In genomic region chr2:172468346-172468819, GRCm38 (mm10) we compare ENCODE assay signal across 8 mouse cellular contexts. TPM values are rescaled to one million over a fixed set of nuclear protein-coding genes. Genes with fewer than 3 reads are reported as not detected.
A peak's percentile ranks its signal among the peaks of the same experiment; 100 is the strongest.
DNase-seq lines count a peak whose midpoint lies in the region; ATAC-seq lines count a peak whose summit lies in the region.

No protein-coding gene starts in this region.

- intact Hi-C loops in left cerebral cortex, postnatal 10 days (cut with DNase I) = no loop called here

- DNase-seq in cerebellum, adult 11-12 months = peak; percentile 15
- DNase-seq in urinary bladder, postnatal 14 days (ENCODE audit: low spot score) = peak; percentile 22
- DNase-seq in urinary bladder, adult 2 months (ENCODE audit: low spot score) = no peak
- peak; percentile 26 for DNase-seq in lung, postnatal 14 days
- no peak for DNase-seq in spleen, adult 18-20 months
- no peak for DNase-seq in left cerebral cortex, postnatal 10 days (ENCODE audit: extremely low spot score in 1 of 2, low spot score in 2 of 2)

- ATAC-seq in cerebellum, adult (ENCODE audit: insufficient number of reproducible peaks, low FRiP score, low TSS enrichment) = no peak
- ATAC-seq in activated CD4-positive, CD25-positive, alpha-beta regulatory T cell, adult 4 months = no peak

RNA-seq across cellular contexts. Expression of gene Fam209, which starts 3.9 kb away (rescaled TPM):
- polyA plus RNA-seq in urinary bladder, adult 2 months (2012; rRNA removed) = 0.26 and 0.59 TPM in 2 replicates
- under 1 TPM in 1 of 2 experiments, not detected in 1; 0.51 TPM for total RNA-seq in left cerebral cortex, postnatal 10 days (2021)
- 1 to 10 TPM; 1.6 to 1.9 TPM for polyA plus RNA-seq in activated CD4-positive, CD25-positive, alpha-beta regulatory T cell, adult 4 months (2017; shearing (Covaris generic))

RNA-seq across cellular contexts. Expression of gene Gcnt7, which starts 10.0 kb away (rescaled TPM):
- 0.04 TPM in 1 of 2 replicates, not detected in the other for polyA plus RNA-seq in urinary bladder, adult 2 months (2012; rRNA removed)
- total RNA-seq in left cerebral cortex, postnatal 10 days (2021) = not detected
- polyA plus RNA-seq in activated CD4-positive, CD25-positive, alpha-beta regulatory T cell, adult 4 months (2017; shearing (Covaris generic)) = 1 to 10 TPM; 4.0 to 7.4 TPM

RNA-seq across cellular contexts. Expression of gene Rtf2, which starts 28.0 kb away (rescaled TPM):
- polyA plus RNA-seq in urinary bladder, adult 2 months (2012; rRNA removed) = 72.6 and 72.7 TPM in 2 replicates
- 10 to 100 TPM; 62.7 to 68.2 TPM for total RNA-seq in left cerebral cortex, postnatal 10 days (2021)
- 100 to 1,000 TPM in 1 of 2 experiments, 10 to 100 TPM in 1; 99.4 to 120 TPM for polyA plus RNA-seq in activated CD4-positive, CD25-positive, alpha-beta regulatory T cell, adult 4 months (2017; shearing (Covaris generic))

Comparison
In these comparisons a context has a peak if more than half of its experiments do, and no peak if none do; other contexts are left out.
1. DNase-seq: peak in cerebellum, adult 11-12 months (single experiment), urinary bladder, postnatal 14 days (single experiment) and lung, postnatal 14 days (single experiment); none in urinary bladder, adult 2 months (single experiment), spleen, adult 18-20 months (0 of 2) and left cerebral cortex, postnatal 10 days (0 of 2).